Mouse (Mus musculus) ES-E14 (cell line): ENCODE measurements around the gene Vegfa. TPM values are rescaled to one million over a fixed set of nuclear protein-coding genes. Genes with fewer than 3 reads are reported as not detected.

Experiments
- DNase-seq: peaks from one replicate; pipeline ENCODE4 v3.0.0-alpha.2; 2013; ENCODE audit warnings: low read depth, low spot score
- H3K27ac ChIP-seq: 2 replicates; pipeline ENCODE4 v1.5.1; 2012; ENCODE audit warnings: low read depth, mild to moderate bottlenecking, low read length, moderate library complexity, mixed read lengths; ENCODE audit not compliant: poor library complexity, insufficient read depth, severe bottlenecking
- H3K36me3 ChIP-seq: 2 replicates; pipeline ENCODE4 v1.6.1; 2012; ENCODE audit warnings: mild to moderate bottlenecking, low read length, moderate library complexity, mixed read lengths; ENCODE audit not compliant: control insufficient read depth, poor library complexity, insufficient read depth, severe bottlenecking
- H3K4me1 ChIP-seq, 2 experiments: fragments of 150-350 bp in 1 of 2; sonication (generic) in 1 of 2; 2 replicates each; pipeline ENCODE4 v1.6.1; 2012; ENCODE audit warnings: low read length in 2 of 2, mild to moderate bottlenecking in 1 of 2, mixed read lengths in 1 of 2; ENCODE audit not compliant: control insufficient read depth in 2 of 2, insufficient read depth in 2 of 2, poor library complexity in 1 of 2
- H3K4me3 ChIP-seq, 2 experiments: fragments of 150-350 bp in 1 of 2; sonication (generic) in 1 of 2; 2 replicates each; pipeline ENCODE4 v1.5.1; 2012; ENCODE audit warnings: low read length in 2 of 2, low read depth in 1 of 2, mild to moderate bottlenecking in 1 of 2, mixed read lengths in 1 of 2; ENCODE audit not compliant: insufficient read depth in 1 of 2, poor library complexity in 1 of 2, severe bottlenecking in 1 of 2
- H3K9ac ChIP-seq: 2 replicates; pipeline ENCODE4 v1.6.1; 2012; ENCODE audit warnings: low read depth, mild to moderate bottlenecking, low read length, mixed read lengths; ENCODE audit not compliant: poor library complexity, insufficient read depth, severe bottlenecking
- H3K9me3 ChIP-seq: fragments of 150-350 bp; sonication (generic); 2 replicates; pipeline ENCODE4 v1.6.1; 2012; ENCODE audit warnings: low read depth, mild to moderate bottlenecking, low read length; ENCODE audit not compliant: control insufficient read depth, insufficient read depth
- CHD2 ChIP-seq: IDR thresholded peaks from 2 replicates; pipeline ENCODE4 v1.6.1; 2014; ENCODE audit warnings: mild to moderate bottlenecking, low read depth, low read length, inconsistent platforms
- HCFC1 ChIP-seq: IDR thresholded peaks from 2 replicates; pipeline ENCODE4 v1.6.1; 2012; ENCODE audit warnings: low read length, inconsistent platforms, borderline replicate concordance; ENCODE audit not compliant: insufficient read depth
- MAFK ChIP-seq: IDR thresholded peaks from 2 replicates; pipeline ENCODE4 v1.6.1; 2014; ENCODE audit warnings: mild to moderate bottlenecking, low read depth, low read length, inconsistent platforms; ENCODE audit not compliant: insufficient read depth
- ZC3H11A ChIP-seq: IDR thresholded peaks from 2 replicates; pipeline ENCODE4 v1.6.1; 2012; ENCODE audit warnings: low read depth, mild to moderate bottlenecking, inconsistent platforms, low read length, borderline replicate concordance
- ZNF384 ChIP-seq: IDR thresholded peaks from 2 replicates; pipeline ENCODE4 v1.6.1; 2012; ENCODE audit warnings: low read depth, low read length, inconsistent platforms
- in situ Hi-C, 2 experiments: fragments of 600-800 bp; cut with MboI; formaldehyde crosslinking; loops; one replicate each; pipeline ENCODE4 v1.15.1; 2025; ENCODE audit warnings: low sequenced_read_pairs in 2 of 2, inconsistent platforms in 1 of 2; ENCODE audit not compliant: unreplicated experiment in 2 of 2
- total RNA-seq: library from RNA; depleted of rRNA; stranded (reverse); fragments of 300-350 nt; gene quantifications from 2 replicates; pipeline ENCODE4 v1.2.3, GENCODE M21; 2012

The Vegfa gene
- total RNA-seq, 1 experiment, result 53.0 TPM

DNA sequence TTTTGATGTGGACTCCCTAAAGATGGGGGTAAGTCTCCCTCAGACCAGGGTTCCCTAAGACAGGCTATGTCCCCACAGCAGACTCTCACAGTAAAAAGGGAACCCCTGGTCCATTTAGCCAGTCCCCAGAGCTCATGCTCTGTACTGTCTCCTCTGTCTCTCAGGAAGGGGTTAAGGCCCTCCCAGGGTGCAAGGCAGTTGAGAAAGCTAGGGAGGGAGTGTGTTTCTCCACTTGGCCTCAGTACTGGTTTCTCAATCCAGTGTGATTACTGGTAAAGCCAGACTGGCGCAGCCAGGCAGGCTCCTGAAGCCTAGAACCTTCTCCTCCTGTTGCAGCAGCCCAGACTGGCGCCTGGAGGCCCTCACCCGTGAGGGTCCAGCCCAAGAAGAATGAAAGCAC lies 26.7 kb downstream of the Vegfa start:
- Histone ChIP-seq H3K4me1 (peaks cover 0 to 2% of the 10 kb centered on the region in 2 experiments; a peak in 1 of 4 replicates), H3K9me3 (no peaks in the 10 kb centered on the region), H3K9ac (no peak overlapping the region), H3K4me3 (no peak overlapping the region), H3K27ac (no peak overlapping the region), H3K36me3 (no peaks in the 10 kb centered on the region)
- DNase-seq, result no peak
- in situ Hi-C loops, result no loop called here
- TF ChIP-seq CHD2 (no peak), ZNF384 (no peak), ZC3H11A (no peak), HCFC1 (no peak), MAFK (no peak)

DNA sequence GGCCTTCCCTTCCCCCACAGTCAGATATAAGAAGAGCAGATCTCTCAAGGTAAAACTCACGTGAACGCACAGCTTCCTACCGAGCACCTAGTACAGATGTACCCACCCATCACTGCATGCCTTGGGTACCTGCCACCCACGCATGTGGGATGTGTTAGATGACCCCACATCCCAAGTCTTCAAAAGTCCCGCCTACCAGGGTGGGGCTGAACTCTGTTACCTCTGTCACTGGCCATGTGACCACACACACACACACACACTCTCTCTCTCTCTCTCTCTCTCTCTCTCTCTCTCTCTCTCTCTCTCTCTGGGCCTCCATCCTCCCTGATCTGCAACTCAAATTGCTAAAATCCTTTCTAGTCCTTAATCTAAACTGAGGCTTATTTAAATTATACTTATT lies 27.7 kb downstream of the Vegfa start:
- DNase-seq, result no peak
- Histone ChIP-seq H3K4me1 (peaks cover 0 to 2% of the 10 kb centered on the region in 2 experiments; a peak in 1 of 4 replicates), H3K27ac (no peak overlapping the region), H3K36me3 (no peaks in the 10 kb centered on the region), H3K4me3 (no peak overlapping the region), H3K9ac (no peak overlapping the region), H3K9me3 (no peaks in the 10 kb centered on the region)
- TF ChIP-seq ZNF384, result no peak
- TF ChIP-seq HCFC1, result no peak
- no peak for TF ChIP-seq MAFK
- no peak for TF ChIP-seq CHD2
- TF ChIP-seq ZC3H11A, result no peak
- in situ Hi-C loops, result no loop called here

DNA sequence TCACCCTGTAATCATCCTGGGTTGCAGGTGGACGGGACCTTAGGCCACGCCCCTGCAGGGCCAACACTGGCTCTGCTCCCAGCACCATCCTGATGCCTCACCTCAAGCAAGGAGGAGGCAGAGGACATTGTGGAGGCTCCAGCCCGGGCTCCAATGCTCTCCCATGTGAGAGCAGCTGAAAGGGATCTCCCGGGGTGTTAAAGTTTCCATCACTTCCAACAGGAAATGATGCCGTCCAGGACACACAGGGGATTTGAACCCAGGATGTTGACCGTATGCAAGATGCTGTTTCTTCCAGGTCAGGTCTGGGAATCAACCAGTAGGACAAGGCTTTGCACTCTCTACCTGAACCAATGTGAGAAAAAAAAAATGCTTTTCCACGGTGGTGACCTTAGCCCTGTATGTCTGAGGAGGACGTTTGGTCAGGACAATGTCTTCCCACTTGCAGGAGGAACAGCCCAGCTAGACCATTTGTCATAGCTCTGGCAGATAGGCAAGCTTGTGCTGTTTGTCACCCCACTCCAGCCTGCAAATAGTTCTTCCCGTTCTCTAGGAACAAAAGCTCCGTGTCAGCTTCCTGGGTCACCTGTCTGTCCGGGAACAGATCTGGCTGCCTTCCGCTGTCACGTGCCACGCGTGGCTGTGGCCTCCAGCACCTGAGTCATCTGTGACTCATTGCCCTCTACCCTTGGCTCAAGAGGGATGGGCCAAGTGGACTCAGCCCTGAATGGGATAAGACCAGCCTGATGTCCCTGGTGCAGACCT lies 28.3 kb downstream of the Vegfa start:
- H3K9ac ChIP-seq, result no peak overlapping the region
- H3K9me3 ChIP-seq, result no peaks in the 10 kb centered on the region
- no peaks in the 10 kb centered on the region for H3K36me3 ChIP-seq
- no peak for TF ChIP-seq ZNF384
- no peak for TF ChIP-seq CHD2
- no peak for TF ChIP-seq HCFC1
- TF ChIP-seq ZC3H11A, result no peak
- TF ChIP-seq MAFK, result no peak
- no peak overlapping the region for H3K4me3 ChIP-seq
- H3K27ac ChIP-seq, result no peak overlapping the region
- no peak for DNase-seq
- in situ Hi-C loops, result no loop called here
- H3K4me1 ChIP-seq, result peaks cover 0 to 2% of the 10 kb centered on the region in 2 experiments; a peak in 1 of 4 replicates

DNA sequence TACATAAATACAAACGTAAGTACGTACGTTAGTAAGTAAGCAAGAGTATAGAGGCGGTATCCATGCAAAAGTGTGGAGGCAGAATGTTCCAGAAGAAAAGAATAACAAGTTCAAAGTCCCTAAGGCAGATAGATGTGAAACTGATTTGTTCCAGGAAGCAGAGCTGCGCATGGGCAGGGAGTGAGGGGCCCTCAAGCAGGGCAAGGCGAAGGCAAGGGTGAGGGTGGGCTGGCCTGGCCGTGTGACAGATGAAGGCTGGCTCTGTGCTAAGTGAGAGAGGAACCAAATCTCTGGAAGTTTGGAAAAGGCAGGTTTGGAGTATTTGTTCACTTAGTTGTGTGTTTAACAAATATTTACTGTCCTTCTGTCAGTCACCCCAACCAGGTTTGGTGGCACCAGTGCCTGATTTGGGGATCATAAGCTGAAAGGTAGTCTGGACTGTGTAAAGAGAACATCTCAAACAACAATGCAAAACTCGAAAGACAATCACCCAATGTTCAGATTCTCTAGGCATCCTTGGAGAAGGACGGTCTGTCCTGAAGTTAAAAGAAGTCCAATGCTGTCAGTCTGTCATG lies 32.7 kb downstream of the Vegfa start:
- DNase-seq, result no peak
- Histone ChIP-seq H3K9ac (no peak overlapping the region), H3K4me3 (no peak overlapping the region), H3K36me3 (no peaks in the 10 kb centered on the region), H3K4me1 (peaks cover 0 to 11% of the 10 kb centered on the region in 2 experiments; a peak in 2 of 4 replicates), H3K9me3 (no peaks in the 10 kb centered on the region), H3K27ac (no peak overlapping the region)
- in situ Hi-C loops, result no loop called here
- TF ChIP-seq ZNF384 (no peak), HCFC1 (no peak), CHD2 (no peak), ZC3H11A (no peak), MAFK (no peak)
